Mouse (Mus musculus) adipocyte (in vitro differentiated cells): ENCODE measurements at regions not wholly inside any gene's neighbourhood (a gene's known extent, or its start where the extent isn't known, plus 50 kb on each side); places are given as distances from the start of the nearest gene placed in this dataset.

Source experiments
- DNase-seq: peaks from one replicate; pipeline ENCODE4 v3.0.0-alpha.2; 2016; ENCODE audit warnings: low spot score

DNA sequence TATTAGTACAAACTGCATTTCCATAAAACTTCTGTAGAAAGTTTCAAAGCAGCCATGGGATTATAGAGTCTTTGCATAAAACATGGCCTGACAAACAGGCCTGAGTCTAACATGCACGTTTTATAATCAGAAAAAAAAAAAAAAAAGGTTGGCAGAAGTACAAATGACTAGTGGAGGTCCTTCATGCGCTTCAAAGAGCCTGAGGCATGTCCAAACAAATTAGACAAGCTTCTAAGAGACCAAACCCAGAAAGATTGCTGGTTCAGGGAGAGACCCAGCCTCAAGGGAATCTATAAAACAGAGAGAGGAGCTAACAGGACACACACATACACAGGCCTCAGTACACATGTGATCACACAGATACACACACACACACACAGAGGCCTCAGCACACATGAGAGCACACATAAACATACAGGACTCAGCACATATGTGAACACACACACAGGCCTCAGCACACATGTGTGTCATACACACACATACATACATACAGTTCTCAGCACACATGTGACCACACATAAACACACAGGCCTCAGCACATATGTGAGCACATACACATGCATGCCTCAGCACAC lies 57.0 kb upstream of the Gnaq start:
- no peak for DNase-seq

DNA sequence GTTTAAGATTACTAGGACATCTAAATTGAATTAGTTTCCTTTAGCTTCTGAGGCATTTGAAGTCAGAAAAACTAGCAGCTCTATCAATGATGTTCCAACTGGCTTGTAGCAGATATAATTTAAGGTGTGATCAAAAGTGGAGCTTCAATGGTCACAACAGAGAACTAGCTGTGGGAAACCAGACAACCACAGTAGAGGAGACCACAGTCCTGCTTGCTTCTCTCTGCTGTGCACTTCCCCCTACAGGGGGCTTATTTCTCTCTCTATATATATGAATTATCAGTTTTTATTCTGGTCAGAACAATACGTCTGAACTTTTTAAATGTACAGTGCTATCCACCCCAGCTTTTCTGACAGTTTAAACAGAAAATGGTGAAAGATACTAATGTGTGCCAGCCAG lies 57.6 kb upstream of the Gnaq start:
- no peak for DNase-seq

DNA sequence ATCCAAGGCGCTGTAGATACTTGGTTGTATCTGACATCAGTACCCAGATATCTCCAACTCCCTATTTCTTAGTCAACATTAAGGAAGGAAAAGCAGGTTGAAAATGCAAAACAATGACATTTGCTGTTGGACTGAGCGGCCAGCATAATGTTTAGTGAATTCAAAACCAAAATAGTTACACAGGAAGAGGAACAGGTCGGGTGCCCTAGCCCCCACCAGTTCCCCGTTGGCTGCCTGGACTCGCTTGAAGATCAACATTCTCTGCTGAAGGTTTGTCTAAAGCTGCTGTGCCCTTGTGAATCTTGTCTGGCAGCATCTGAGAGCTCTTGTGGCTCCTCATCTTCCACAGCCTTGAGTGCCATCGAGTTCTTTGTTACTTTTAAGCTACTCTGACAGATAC lies 65.3 kb upstream of the Gnaq start:
- no peak for DNase-seq

DNA sequence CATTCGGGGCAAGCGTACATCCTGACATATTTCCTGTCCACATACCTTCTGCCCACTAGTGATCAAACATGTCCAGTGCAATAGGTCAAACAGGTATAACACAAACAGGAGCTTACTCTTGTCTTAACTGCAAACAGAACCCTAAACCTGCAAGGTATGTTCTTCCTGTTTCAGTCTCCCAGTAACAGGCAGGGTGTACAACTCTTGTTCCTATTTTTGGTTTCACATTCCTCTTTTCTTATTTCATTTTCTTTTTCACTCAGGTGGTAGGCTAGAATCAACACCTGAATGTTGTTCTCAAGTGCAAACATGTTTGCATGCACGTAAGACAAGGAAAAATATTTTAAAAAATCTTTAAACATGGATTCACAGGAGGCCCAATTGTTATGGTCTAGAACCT lies 67.7 kb upstream of the Gnaq start:
- DNase-seq: no peak

DNA sequence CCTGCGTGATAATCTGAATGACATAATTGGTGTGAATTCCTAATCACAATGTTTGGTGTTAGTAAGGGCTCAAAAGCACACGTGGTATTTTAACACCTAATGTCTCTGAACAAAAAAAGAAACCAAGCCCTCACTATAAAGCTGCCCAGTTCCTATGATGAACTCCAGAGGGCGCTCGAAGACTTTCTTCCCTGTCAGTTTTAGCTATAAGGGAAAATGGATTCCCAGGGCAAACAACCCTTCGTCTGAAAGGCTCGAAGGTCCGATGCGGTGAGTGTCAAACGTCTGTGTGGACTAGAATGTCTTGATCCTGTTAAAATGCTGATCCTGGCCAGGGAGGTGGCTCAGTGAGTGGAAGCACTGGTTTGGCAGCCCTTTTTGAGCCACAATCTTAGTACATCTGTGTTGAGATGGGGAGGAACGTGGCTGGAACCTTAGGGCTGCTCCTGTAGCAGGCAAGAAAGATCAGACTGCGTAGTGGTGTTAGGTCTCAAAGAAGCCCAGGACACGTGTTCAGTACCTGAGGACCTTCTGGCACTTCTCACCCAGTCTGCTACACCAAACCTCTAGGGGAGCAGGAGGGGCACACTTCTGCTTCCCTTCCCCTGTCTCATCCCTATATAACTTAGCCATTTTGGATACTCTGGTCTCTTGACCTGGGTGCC lies 68.6 kb upstream of the Gnaq start:
- peak; percentile 90 for DNase-seq

DNA sequence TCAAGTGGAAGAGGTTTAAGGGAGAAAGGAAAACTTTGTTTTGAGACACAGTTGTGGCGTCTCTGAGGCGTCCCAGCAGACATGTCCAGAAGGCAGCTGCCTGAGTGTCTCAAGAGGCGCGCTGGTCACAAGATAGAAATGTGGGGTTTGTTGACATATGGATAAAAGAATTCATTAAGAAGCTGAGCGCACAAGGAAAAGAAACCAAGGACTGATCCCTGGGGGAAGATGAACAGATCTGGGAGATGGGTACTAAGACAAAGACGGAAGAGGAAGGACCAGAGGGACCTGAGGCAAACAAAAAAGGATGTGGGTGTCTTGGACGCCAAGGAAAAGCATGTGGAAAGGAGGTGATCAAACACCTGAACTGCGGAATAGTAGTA lies 69.1 kb upstream of the Gnaq start:
- no peak for DNase-seq

DNA sequence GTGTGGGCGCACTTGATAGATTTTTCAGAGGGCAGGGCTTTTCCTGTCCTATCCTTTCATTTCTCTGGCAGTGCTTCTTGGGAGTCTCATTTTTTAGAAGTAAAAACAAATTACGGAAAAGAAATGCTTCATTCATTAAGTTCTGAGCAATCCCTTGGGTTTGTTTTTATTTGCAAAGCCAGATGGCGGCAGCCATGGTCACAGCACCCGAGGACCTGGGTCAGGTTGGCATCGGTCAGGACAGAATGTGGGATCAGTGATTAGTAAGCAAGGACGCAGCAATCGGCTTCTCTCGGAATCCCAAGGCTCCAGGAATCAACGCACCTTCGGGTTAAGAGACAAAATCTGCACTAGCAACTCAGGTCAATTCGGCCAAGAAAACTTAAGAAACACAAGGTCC lies 70.8 kb upstream of the Gnaq start:
- no peak for DNase-seq

DNA sequence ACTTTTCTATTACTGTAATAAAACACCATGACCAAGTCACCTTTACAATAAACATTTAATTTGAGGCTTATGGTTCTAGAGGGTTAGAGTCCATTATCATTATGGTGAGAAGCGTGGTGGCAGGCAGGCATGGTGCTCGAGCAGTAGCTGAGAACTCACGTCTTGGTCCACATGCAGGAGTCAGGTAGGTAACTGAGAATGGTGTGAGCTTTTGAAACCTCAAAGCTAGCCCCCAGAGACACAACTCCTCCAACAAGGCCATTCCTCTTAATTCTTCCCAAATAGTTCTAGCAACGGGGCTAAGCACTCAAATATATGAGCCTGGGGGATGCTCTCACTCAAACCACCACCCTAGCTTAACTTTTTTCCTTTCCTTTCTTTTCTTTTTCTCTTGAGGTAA lies 73.6 kb upstream of the Gnaq start:
- DNase-seq: no peak

DNA sequence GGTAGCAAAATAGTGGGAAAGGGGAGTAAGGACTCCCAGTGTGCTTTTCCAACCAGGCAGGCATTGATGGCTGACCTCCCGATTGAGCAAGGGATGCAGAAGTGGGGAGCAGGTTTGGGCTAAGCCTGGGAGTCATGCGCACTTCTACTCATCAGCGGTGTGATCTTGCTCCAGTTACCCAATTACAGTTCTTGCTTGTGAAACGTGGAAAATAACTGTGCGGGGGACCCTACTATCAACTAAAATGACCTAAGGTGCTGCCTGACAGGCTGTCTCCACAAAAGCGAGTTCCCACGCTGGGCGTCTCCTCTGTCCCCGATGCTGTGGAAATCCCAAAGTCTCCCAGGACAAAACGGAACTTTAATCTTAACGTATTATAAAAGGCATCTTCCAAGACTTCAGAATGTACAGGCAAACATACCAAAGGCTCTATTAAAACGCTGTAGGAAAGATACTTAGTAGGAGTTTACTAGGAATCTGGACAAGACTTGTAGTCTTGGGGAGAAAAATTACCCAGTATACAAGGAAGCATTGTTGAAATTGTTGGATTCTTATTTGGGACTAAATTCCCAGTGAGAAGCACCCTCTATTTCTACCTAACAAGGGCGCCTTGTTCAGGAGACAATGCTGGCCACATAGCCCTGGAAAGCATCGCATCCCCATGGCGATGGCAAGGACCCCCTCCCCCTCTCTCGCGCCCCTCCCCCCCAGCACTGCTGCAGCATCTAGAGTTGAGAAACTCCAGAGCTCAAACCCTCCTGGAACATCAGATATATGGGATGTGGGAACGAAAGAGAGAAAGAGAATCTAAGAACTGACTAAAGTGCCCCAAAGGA lies 65.6 kb upstream of the Cep78 start:
- DNase-seq: peak; percentile 48

DNA sequence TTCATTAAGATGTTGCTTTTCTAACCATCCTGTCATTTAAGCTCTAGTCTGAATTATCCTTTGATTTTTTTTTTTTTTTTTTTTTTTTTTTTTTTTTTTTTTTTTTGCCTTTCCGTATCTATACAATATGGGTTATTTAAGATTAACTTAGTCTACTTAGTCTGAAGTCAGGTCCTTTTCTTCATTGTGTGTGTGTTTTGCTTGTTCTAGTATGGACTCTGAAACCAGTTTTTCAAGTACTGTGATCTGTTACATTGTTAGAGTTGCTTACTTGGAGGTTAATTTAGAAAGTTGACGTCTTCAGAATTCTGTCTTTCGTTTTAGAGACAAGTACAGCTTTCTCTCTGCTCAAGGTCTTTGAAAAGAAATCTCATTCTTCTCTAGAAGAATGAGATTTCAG lies 64.9 kb upstream of the Cep78 start:
- no peak for DNase-seq

DNA sequence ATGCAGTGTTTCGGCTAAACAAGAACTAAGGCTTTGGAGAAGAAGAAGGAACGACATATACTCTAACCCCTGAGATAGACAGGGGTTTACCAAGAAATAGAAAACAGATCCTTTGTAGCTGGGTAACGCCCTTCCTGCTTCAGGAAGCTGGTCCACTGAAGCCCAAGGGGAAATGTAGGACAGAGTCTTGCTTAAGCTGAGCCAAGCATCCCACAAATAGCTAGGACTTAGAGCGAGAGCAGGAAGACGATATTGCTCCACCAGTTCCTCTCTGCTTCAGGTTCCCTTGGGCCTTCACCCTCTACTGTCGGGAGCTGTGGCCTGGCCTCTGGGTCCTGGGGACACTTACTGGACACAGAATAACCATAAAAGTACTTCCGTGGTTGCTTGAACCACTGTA lies 62.2 kb upstream of the Cep78 start:
- DNase-seq: no peak

DNA sequence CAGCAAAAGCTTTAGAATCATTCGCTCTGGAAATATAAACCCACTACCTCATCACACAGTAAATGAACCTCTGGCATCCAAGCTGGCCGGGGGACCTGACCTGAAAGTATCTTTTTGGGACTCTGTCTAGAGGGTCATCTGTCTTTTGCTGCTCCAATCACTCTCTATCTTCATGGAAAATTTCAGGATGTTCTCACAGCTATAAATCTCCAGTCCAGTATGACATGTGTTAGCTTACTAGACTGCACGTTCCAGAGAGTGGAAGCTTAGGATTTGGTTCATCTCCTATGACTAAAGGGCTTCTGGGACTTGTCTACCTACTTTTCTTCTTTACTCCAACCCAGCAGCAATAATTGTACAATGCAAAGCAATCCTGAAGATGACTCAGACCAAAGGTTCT lies 60.5 kb upstream of the Cep78 start:
- no peak for DNase-seq

DNA sequence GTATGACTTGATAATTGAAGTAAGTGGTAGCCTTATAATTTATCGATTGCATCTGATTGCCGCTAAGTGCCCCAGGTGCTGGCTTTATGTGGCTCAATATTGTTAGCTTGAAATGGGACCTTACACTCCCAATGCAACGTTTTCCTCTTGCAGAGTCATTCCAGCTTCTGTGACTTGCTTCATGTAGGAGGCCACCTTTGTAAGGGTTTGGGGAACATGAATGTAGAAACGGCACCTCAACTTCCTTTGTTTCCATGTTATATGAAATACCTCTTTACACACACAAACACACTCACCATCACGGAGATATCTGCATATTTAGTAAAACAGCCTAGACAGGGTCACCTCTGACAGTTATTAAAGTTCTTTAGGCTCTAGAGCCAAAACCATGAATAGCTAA lies 59.4 kb upstream of the Cep78 start:
- no peak for DNase-seq

DNA sequence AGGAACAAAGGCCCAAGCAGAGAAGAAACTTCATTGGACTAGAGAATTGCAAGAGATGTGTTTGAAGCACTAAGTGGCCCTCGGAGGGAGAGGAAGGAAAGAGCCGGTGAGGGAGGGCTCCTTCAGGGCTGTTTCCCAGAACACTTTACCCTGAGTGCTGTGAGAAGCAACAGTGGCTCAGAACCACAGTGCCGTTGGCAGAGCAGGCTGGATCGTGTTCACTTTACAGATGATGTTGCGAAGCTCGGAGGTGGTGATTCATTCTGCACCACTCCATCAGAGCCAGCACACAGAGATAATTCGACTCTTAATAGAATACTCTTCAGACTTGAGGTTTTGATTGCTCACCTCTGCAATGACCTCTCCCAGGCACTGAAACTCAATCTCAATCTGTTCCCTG lies 58.2 kb upstream of the Cep78 start:
- DNase-seq: no peak

DNA sequence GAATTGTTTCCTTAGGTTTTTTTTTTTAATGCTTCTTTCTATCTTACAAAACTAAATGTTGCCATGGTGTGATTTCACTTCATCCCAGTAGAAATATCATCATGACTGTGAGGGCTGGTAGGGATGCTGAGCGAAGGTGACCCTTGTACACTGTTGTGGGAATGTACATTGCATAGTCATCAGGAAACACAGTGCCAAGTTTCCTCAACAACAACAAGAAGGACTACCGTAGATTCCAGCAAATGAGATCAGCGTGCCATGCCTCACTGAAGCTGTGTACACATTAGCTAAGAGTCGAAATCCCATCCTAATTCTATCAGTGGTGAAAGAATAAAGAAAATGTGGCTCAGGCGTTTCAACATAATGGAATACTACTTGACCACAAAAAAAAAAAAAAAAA lies 57.1 kb upstream of the Cep78 start:
- no peak for DNase-seq

DNA sequence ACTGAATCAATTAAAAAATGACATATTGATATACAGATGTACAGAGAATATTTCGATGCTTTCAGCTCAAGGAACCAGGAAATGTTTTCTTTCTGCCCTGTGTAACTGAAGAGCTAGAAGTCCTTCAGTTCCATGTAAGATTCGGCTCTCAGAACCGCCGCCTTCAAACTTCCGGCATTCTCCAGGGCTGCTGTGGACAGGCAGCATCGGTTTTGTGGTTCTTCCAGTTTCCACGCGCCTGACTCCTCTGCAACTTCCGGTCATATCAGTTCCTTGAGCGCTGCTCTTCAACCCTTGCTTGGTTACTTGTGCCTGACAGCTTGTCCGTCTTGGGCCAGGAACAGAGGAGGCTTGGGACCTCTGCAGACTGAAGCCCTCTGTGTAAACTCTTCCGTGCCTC lies 53.0 kb upstream of the Cep78 start:
- DNase-seq: no peak
